Mouse (Mus musculus) C2C12 (cell line): ENCODE measurements around the gene Phlda1.

Experiments
- CEBPB ChIP-seq: IDR thresholded peaks from one replicate; pipeline ENCODE4 v1.6.1; 2011; ENCODE audit warnings: low read depth, mild to moderate bottlenecking, control low read depth, moderate library complexity
- CTCF ChIP-seq: IDR thresholded peaks from one replicate; pipeline ENCODE4 v1.5.1; 2011; ENCODE audit not compliant: control insufficient read depth, insufficient read depth, insufficient read length
- MYOD1 ChIP-seq: IDR thresholded peaks from one replicate; pipeline ENCODE4 v1.6.1; 2011; ENCODE audit warnings: low read depth; ENCODE audit not compliant: control insufficient read depth, insufficient read length
- USF1 ChIP-seq: IDR thresholded peaks from one replicate; pipeline ENCODE4 v1.6.1; 2011; ENCODE audit warnings: low read depth, mild to moderate bottlenecking, control low read depth, moderate library complexity

DNA sequence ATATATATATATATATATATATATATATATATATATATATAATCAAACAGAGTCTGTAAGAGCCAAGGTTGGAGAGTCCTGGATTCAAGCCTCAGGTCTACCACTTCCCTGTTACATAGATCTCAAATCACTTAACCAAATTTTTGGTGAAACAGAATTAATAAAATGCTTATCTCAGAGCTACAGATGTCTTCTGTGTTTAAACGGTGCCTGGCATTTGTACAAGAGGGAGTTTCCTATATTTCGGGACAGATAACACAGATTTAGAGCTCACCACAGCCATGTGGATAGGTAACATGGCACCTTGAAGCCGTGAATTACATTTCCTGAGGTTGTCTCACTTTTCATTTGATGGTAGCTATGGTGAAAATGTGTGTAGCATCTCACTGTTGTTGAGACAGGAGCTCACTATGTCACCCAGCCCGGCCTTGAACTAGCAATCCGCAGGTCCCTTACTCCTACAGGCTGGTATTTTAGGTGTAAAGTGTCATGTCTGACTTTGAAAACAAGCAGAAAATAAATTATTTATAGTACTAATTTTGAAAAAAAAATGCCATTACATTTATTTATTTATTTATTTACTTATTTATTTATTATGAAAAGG is 8.3 kb downstream of the Phlda1 start:
- TF ChIP-seq CTCF (no peak), CEBPB (no peak), MYOD1 (no peak), USF1 (no peak)
